Mouse (Mus musculus) left cerebral cortex, postnatal 14 days (tissue): ENCODE data around the gene Shld2. TPM values are rescaled to one million over a fixed set of nuclear protein-coding genes. Genes with fewer than 3 reads are reported as not detected.

Source experiments
- DNase-seq, 2 experiments: peaks; one replicate each; pipeline ENCODE4 v3.0.0; 2021 to 2022; ENCODE audit warnings: low spot score in 2 of 2, mixed read lengths in 1 of 2
- intact Hi-C: fragments of 180-260 bp; cut with DNase I; formaldehyde crosslinking; loops from one replicate; pipeline ENCODE4 v1.15.1; 2025
- total RNA-seq, 2 experiments: library from RNA; stranded (reverse); gene quantifications; 2 replicates each; pipeline ENCODE4 v1.2.3; 2021

Shld2 gene
- total RNA-seq, 2 experiments from 2014 or later = 11.2 to 11.8 TPM

GRCm38 (mm10) chr14:34200738-34201230 lies 109.5 kb downstream of the Shld2 start:
- DNase-seq = peak; percentile 14 to 17
- intact Hi-C loops = loop anchor here (10.0 kb wide), 1 partner anchor 226 kb away; the partner anchor contains the start of gene Zfp488

GRCm38 (mm10) chr14:34196706-34197105 lies 113.6 kb downstream of the Shld2 start:
- DNase-seq = peak in 1 of 2 experiments; percentile 16
- intact Hi-C loops = no loop called here

DNA sequence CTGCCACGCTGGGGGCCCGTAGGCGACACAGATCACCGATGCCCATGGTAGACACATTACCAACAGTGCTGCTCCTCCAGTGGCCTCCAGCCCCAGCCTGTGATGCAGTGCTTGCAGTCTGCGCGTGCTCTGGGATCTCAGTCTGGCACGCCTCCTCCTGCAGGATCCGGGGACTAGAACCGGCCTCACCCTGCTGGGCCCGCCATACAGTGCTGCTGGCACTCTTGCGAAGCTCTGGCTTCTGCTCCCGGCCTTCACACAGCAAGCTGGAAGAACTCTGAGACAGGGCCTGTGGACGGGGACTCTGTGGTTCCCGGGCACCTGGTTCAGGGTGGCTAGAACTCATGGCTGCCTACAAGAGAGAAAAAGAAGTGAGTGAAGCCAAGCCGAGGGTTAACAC lies 114.8 kb downstream of the Shld2 start:
- no peak for DNase-seq
- intact Hi-C loops = no loop called here

- intact Hi-C loops = no loop called here
- DNase-seq = no peak
Measured at GRCm38 (mm10) chr14:34193879-34194278, 116.4 kb downstream of the Shld2 start.

GRCm38 (mm10) chr14:34190361-34190760 lies 119.9 kb downstream of the Shld2 start:
- intact Hi-C loops = no loop called here
- no peak for DNase-seq

GRCm38 (mm10) chr14:34188629-34189028 lies 121.7 kb downstream of the Shld2 start:
- DNase-seq = peak; percentile 19 to 42
- intact Hi-C loops = no loop called here

Other genes starting within 250 kb of the Shld2 start
- gene Anxa8, start 224.5 kb downstream of the Shld2 start, total RNA-seq = under 1 TPM; 0.76 to 0.97 TPM
- gene A630023A22Rik, start 207.7 kb downstream of the Shld2 start, total RNA-seq = not detected
- gene Npy4r, start 158.0 kb downstream of the Shld2 start, total RNA-seq = not detected
- 1 to 10 TPM; 1.7 to 2.7 TPM for gene Gprin2, start 108.8 kb downstream of the Shld2 start, total RNA-seq
- 1 to 10 TPM in 1 of 2 experiments, under 1 TPM in 1; 0.83 to 1.4 TPM for gene Syt15, start 90.9 kb downstream of the Shld2 start, total RNA-seq
- gene Glud1, start 234 bp upstream of the Shld2 start, total RNA-seq = 100 to 1,000 TPM; 320 to 321 TPM
- gene Fam25c, start 44.9 kb upstream of the Shld2 start, total RNA-seq = not detected
- gene Sncg, start 64.3 kb upstream of the Shld2 start, total RNA-seq = 1 to 10 TPM; 2.2 to 2.7 TPM
- 1 to 10 TPM; 4.2 to 4.6 TPM for gene Mmrn2, start 65.0 kb upstream of the Shld2 start, total RNA-seq
- 10 to 100 TPM; 31.0 to 34.5 TPM for gene Bmpr1a, start 192.8 kb upstream of the Shld2 start, total RNA-seq
- gene 9230112D13Rik, start 212.3 kb upstream of the Shld2 start, total RNA-seq = not detected